Mouse (Mus musculus) erythroid progenitor cell, adult 5-6 weeks (primary cell): Measurements from ENCODE around the gene Fasn. TPM values are rescaled to one million over a fixed set of nuclear protein-coding genes. Genes with fewer than 3 reads are reported as not detected.
A peak's percentile ranks its signal among the peaks of the same experiment; 100 is the strongest.
"Not testable (repeated sequence)": the region's sequence is repeated elsewhere in the genome, so short reads cannot be mapped to it uniquely, and the experiment has no call there.

ENCODE experiments used
- ATAC-seq: replicated peaks from 2 replicates; pipeline ENCODE4 v1.8.0; 2016; ENCODE audit warnings: moderate number of reproducible peaks, mild to moderate bottlenecking, moderate TSS enrichment, inconsistent platforms; ENCODE audit not compliant: poor library complexity, low FRiP score, severe bottlenecking
- total RNA-seq, 2 experiments: library from RNA; stranded (forward) in 1 of 2; stranded (reverse) in 1 of 2; fragments of 150-400 nt in 1 of 2; fragments of 186-747, 209-891 nt in 1 of 2; gene quantifications; 2 replicates each; pipeline versions ENCODE4 v1.2.3 to v1.2.4; 2015 to 2017; ENCODE audit warnings: low replicate concordance in 2 of 2

The Fasn gene
- total RNA-seq, 2 experiments from 2014 or later = 0.83 to 16.3 TPM

GRCm38 (mm10) chr11:120768206-120768605 is 56.1 kb downstream of the Fasn start:
- ATAC-seq = no peak

- 0 out of 2 replicates have a peak, but pooled peaks have one; percentile 22 for ATAC-seq
These were observed 57.3 kb downstream of the Fasn start for GRCm38 (mm10) chr11:120767023-120767422.

- ATAC-seq = not testable (repeated sequence)
These were observed 61.0 kb downstream of the Fasn start for GRCm38 (mm10) chr11:120763121-120763999.

DNA sequence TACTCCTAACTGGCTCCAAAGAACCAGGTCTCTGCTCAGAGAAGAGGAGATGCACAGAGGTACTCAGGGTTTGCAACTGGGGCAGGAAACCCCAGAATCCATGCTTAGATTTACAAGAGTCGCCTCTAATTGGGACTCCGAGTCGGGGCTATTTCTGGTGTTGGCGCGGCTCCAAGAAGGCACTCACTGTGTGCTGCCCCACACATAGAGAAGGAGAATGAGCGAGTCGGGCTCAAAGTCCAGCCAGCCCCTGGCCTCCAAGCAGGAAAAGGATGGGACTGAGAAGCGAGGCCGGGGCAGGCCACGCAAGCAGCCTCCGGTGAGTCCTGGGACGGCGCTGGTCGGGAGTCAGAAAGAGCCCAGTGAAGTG is 61.7 kb downstream of the Fasn start, which contains the start of gene Hmga1b:
Gene Hmga1b, plus strand, starts transcription at position 123 of the 370 bp plus-strand sequence.
- not testable (repeated sequence) for ATAC-seq

- ATAC-seq = no peak
These were observed 62.3 kb downstream of the Fasn start for GRCm38 (mm10) chr11:120761811-120762671.

DNA sequence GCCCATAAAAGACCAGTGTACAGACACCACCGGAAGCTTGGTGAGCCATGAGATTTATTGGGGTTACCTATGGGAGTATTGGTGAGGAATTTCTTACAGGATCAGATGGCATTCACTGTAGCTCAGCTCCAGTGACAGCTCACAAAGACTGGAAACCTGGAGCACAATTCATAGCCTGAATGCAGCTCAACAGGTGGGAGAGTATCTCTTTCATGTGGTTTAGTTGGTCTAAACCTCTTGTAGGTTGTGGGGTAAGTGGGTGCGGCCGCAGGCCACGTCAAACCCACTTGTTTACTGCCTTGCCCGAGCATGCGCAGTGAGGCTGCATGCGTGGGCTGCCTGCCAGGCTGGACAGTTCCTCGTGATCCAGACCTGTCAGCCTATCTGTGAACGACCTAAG is 64.1 kb downstream of the Fasn start:
- no peak for ATAC-seq

Other genes starting within 250 kb of the Fasn start
- gene Arhgdia, start 242.9 kb downstream of the Fasn start, total RNA-seq (2015; ENCODE audit: low replicate concordance) = 134 and 150 TPM in 2 replicates
- 45.3 and 49.3 TPM in 2 replicates for gene Arhgdia, start 242.9 kb downstream of the Fasn start, total RNA-seq (2017; ENCODE audit: low replicate concordance)
- gene Alyref, start 226.2 kb downstream of the Fasn start, total RNA-seq (2015; ENCODE audit: low replicate concordance) = 72.9 and 87.2 TPM in 2 replicates
- gene Alyref, start 226.2 kb downstream of the Fasn start, total RNA-seq (2017; ENCODE audit: low replicate concordance) = 142 and 227 TPM in 2 replicates
- 28.1 and 35.0 TPM in 2 replicates for gene Anapc11, start 226.1 kb downstream of the Fasn start, total RNA-seq (2015; ENCODE audit: low replicate concordance)
- gene Anapc11, start 226.1 kb downstream of the Fasn start, total RNA-seq (2017; ENCODE audit: low replicate concordance) = 2.8 and 12.1 TPM in 2 replicates
- gene Npb, start 216.1 kb downstream of the Fasn start, total RNA-seq (2015; ENCODE audit: low replicate concordance) = not detected in 2 replicates
- not detected in 2 replicates for gene Npb, start 216.1 kb downstream of the Fasn start, total RNA-seq (2017; ENCODE audit: low replicate concordance)
- gene Pcyt2, start 206.6 kb downstream of the Fasn start, total RNA-seq (2015; ENCODE audit: low replicate concordance) = 13.3 and 14.7 TPM in 2 replicates
- 20.7 and 23.1 TPM in 2 replicates for gene Pcyt2, start 206.6 kb downstream of the Fasn start, total RNA-seq (2017; ENCODE audit: low replicate concordance)
- gene Sirt7, start 199.3 kb downstream of the Fasn start, total RNA-seq (2015; ENCODE audit: low replicate concordance) = 59.9 and 61.3 TPM in 2 replicates
- 81.2 and 85.6 TPM in 2 replicates for gene Sirt7, start 199.3 kb downstream of the Fasn start, total RNA-seq (2017; ENCODE audit: low replicate concordance)
- gene Mafg, start 190.9 kb downstream of the Fasn start, total RNA-seq (2015; ENCODE audit: low replicate concordance) = 36.0 TPM in 2 replicates
- 71.3 and 91.6 TPM in 2 replicates for gene Mafg, start 190.9 kb downstream of the Fasn start, total RNA-seq (2017; ENCODE audit: low replicate concordance)
- 2.1 TPM in 1 of 2 replicates, not detected in the other for gene Pycr1, start 180.8 kb downstream of the Fasn start, total RNA-seq (2015; ENCODE audit: low replicate concordance)
- 1.1 TPM in 1 of 2 replicates, not detected in the other for gene Pycr1, start 180.8 kb downstream of the Fasn start, total RNA-seq (2017; ENCODE audit: low replicate concordance)
- not detected in 2 replicates for gene Myadml2, start 176.4 kb downstream of the Fasn start, total RNA-seq (2015; ENCODE audit: low replicate concordance)
- gene Myadml2, start 176.4 kb downstream of the Fasn start, total RNA-seq (2017; ENCODE audit: low replicate concordance) = not detected in 2 replicates
- gene Notum, start 163.4 kb downstream of the Fasn start, total RNA-seq (2015; ENCODE audit: low replicate concordance) = not detected in 2 replicates
- not detected in 2 replicates for gene Notum, start 163.4 kb downstream of the Fasn start, total RNA-seq (2017; ENCODE audit: low replicate concordance)
- 33.1 and 41.4 TPM in 2 replicates for gene Aspscr1, start 151.6 kb downstream of the Fasn start, total RNA-seq (2015; ENCODE audit: low replicate concordance)
- gene Aspscr1, start 151.6 kb downstream of the Fasn start, total RNA-seq (2017; ENCODE audit: low replicate concordance) = 46.0 and 59.7 TPM in 2 replicates
- 7.1 and 35.3 TPM in 2 replicates for gene Cenpx, start 110.8 kb downstream of the Fasn start, total RNA-seq (2015; ENCODE audit: low replicate concordance)
- gene Cenpx, start 110.8 kb downstream of the Fasn start, total RNA-seq (2017; ENCODE audit: low replicate concordance) = 15.0 and 21.2 TPM in 2 replicates
- gene Lrrc45, start 110.6 kb downstream of the Fasn start, total RNA-seq (2015; ENCODE audit: low replicate concordance) = 3.4 and 6.1 TPM in 2 replicates
- 12.3 and 12.9 TPM in 2 replicates for gene Lrrc45, start 110.6 kb downstream of the Fasn start, total RNA-seq (2017; ENCODE audit: low replicate concordance)
- gene Rac3, start 103.1 kb downstream of the Fasn start, total RNA-seq (2015; ENCODE audit: low replicate concordance) = not detected in 2 replicates
- gene Rac3, start 103.1 kb downstream of the Fasn start, total RNA-seq (2017; ENCODE audit: low replicate concordance) = 1.3 and 3.5 TPM in 2 replicates
- 3.6 TPM in 1 of 2 replicates, not detected in the other for gene Dcxr, start 97.3 kb downstream of the Fasn start, total RNA-seq (2015; ENCODE audit: low replicate concordance)
- 7.2 TPM in 1 of 2 replicates, not detected in the other for gene Dcxr, start 97.3 kb downstream of the Fasn start, total RNA-seq (2017; ENCODE audit: low replicate concordance)
- gene Cbr2, start 92.4 kb downstream of the Fasn start, total RNA-seq (2015; ENCODE audit: low replicate concordance) = 21.8 and 23.4 TPM in 2 replicates
- gene Cbr2, start 92.4 kb downstream of the Fasn start, total RNA-seq (2017; ENCODE audit: low replicate concordance) = not detected in 2 replicates
- gene Hmga1b, start 61.8 kb downstream of the Fasn start, total RNA-seq (2015; ENCODE audit: low replicate concordance) = 3.2 and 12.6 TPM in 2 replicates
- gene Hmga1b, start 61.8 kb downstream of the Fasn start, total RNA-seq (2017; ENCODE audit: low replicate concordance) = 3.0 and 5.7 TPM in 2 replicates
- 3.2 and 6.7 TPM in 2 replicates for gene Rfng, start 40.3 kb downstream of the Fasn start, total RNA-seq (2015; ENCODE audit: low replicate concordance)
- gene Rfng, start 40.3 kb downstream of the Fasn start, total RNA-seq (2017; ENCODE audit: low replicate concordance) = 0.91 and 1.3 TPM in 2 replicates
- gene Gps1, start 40.3 kb downstream of the Fasn start, total RNA-seq (2015; ENCODE audit: low replicate concordance) = 31.4 and 39.0 TPM in 2 replicates
- gene Gps1, start 40.3 kb downstream of the Fasn start, total RNA-seq (2017; ENCODE audit: low replicate concordance) = 17.6 and 19.9 TPM in 2 replicates
- gene Dus1l, start 28.1 kb downstream of the Fasn start, total RNA-seq (2015; ENCODE audit: low replicate concordance) = 46.1 and 62.0 TPM in 2 replicates
- gene Dus1l, start 28.1 kb downstream of the Fasn start, total RNA-seq (2017; ENCODE audit: low replicate concordance) = 15.4 and 24.6 TPM in 2 replicates
- 6.7 and 11.2 TPM in 2 replicates for gene Ccdc57, start 108.3 kb upstream of the Fasn start, total RNA-seq (2015; ENCODE audit: low replicate concordance)
- 12.1 and 13.5 TPM in 2 replicates for gene Ccdc57, start 108.3 kb upstream of the Fasn start, total RNA-seq (2017; ENCODE audit: low replicate concordance)
- gene Slc16a3, start 123.9 kb upstream of the Fasn start, total RNA-seq (2015; ENCODE audit: low replicate concordance) = 4.7 and 5.4 TPM in 2 replicates
- gene Slc16a3, start 123.9 kb upstream of the Fasn start, total RNA-seq (2017; ENCODE audit: low replicate concordance) = 0.98 and 3.3 TPM in 2 replicates
- gene Csnk1d, start 166.8 kb upstream of the Fasn start, total RNA-seq (2015; ENCODE audit: low replicate concordance) = 7.6 and 27.7 TPM in 2 replicates
- gene Csnk1d, start 166.8 kb upstream of the Fasn start, total RNA-seq (2017; ENCODE audit: low replicate concordance) = 17.3 and 26.2 TPM in 2 replicates
- gene Cd7, start 214.9 kb upstream of the Fasn start, total RNA-seq (2015; ENCODE audit: low replicate concordance) = 4.0 and 13.0 TPM in 2 replicates
- 1.2 TPM in 1 of 2 replicates, not detected in the other for gene Cd7, start 214.9 kb upstream of the Fasn start, total RNA-seq (2017; ENCODE audit: low replicate concordance)
- gene Sectm1b, start 239.0 kb upstream of the Fasn start, total RNA-seq (2015; ENCODE audit: low replicate concordance) = not detected in 2 replicates
- gene Sectm1b, start 239.0 kb upstream of the Fasn start, total RNA-seq (2017; ENCODE audit: low replicate concordance) = not detected in 2 replicates